Mouse (Mus musculus) frontal cortex, adult 2 months (tissue): ENCODE results near the gene Bglap3. TPM values are rescaled to one million over a fixed set of nuclear protein-coding genes. Genes with fewer than 3 reads are reported as not detected.

Experiments
- DNase-seq, 2 experiments: peaks; one replicate each; pipeline ENCODE4 v3.0.0; 2022; ENCODE audit warnings: low spot score in 1 of 2; ENCODE audit errors: extremely low spot score in 1 of 2
- polyA plus RNA-seq: library from polyadenylated mRNA; depleted of rRNA; stranded (reverse); fragments of >200 nt; gene quantifications from 2 replicates; pipeline ENCODE4 v1.2.3, GENCODE M21; 2012; rRNA removed

Gene Bglap3
- polyA plus RNA-seq, 1 experiment: 0.46 TPM

DNA sequence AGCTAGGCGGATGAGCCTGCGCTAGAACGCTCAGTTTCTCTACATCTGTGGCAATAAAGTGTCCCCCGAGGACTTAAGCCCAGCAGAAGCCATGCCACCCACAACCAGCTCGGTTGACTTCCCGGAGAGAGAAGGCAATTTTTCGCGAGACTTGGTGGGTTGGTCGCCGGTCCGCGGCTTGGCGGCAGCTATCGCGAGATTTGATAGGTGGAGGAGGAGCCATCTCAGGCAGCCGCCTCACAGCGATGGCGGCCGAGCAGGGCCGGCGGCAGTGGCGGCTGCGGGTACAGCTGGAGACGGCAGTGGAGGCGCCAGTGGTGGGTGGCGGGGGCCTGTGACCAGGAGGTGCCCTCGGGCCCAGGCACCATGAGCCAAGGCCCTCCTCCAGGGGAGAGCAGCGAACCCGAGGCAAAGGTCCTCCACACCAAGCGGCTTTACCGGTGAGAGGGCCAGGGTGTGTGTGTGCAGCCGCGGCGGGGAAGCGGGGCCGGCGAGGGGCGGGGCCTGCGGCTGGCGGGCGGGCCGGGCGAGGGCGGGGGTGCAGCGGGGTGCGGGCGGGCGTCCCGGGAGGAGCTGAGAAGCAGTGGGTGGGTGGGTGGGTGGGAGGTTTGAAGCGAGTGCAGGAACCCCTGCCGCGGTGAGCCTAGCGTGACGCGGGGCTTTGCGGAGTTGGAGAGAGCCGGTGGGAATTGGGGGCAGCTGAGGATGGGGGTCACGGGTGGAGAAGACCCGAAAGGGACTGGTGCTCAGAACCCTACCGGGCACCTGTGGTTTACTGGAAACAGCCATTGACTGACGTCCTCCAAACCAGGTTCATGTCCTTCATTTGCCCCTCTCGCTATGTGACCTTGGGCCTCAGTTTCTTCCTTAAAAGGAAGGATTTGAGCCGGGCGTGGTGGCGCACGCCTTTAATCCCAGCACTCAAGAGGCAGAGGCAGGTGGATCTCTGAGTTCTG lies 36.2 kb downstream of the Bglap3 start, which contains the start of the genes Tmem79 and Smg5:
TSS of gene Tmem79 (minus strand) at position 91 of the 956 bp plus-strand sequence.
TSS of gene Smg5 (plus strand) at position 203 of the 956 bp plus-strand sequence.
- DNase-seq: peak; percentile 91 to 97

- DNase-seq: no peak
These were observed 37.0 kb downstream of the Bglap3 start for GRCm38 (mm10) chr3:88335436-88336053.

DNA sequence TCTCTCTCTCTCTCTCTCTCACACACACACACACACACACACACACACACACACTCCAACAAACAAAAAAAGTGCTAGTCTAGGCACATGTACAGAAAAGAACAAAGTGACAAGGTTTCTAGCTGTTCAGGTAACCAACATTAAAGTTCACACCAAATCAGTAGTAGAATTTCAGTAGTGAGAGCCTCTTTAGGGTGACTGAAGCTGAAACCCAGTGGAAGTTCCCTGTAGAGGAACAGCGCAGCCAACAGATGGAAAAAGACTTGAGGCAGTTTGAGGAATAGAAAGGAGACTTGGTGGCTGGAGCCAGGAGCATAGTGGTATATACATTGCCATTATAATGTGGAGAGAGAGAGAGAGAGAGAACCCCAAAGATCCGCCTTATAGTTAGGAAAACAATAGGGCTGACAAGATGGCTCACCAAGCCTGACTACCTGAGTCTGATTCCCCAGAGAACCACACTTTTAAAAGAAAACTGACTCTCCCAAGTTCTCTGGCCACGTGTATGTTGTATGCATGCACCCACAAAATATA lies 37.6 kb downstream of the Bglap3 start:
- no peak for DNase-seq

DNA sequence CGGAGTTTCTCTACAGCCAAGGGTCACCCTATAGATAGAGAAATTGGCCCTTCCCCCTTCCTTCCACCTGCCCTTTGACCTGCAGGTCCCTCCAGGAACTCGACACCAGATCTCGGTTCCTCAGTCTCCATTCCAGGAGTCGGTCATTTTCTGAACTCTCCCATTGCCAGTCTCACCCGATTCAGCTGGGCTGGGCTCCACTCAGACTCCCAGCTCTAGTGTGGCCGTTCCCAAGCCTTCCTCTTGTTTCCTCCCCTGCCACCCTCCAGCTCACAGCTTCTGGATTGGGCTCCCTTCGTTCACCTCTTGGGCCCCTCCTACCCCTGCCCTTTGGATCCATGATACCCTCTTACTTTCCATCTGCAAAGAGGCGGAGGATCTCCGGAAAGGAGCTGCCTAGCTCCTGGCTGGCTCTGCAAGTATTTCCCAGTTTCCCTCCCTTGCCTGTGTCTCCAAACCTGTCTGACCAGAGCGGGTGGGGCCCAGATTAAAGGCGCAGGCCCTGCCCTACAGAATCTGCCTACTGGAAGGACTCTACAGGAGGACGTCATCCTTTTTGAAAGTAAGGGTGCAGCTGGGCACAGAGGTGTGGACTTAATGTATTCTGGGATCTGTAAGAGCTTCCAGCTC lies 38.4 kb downstream of the Bglap3 start:
- DNase-seq: no peak

- DNase-seq: peak in 1 of 2 experiments; percentile 50
These were observed 41.3 kb downstream of the Bglap3 start for GRCm38 (mm10) chr3:88331282-88331681.

DNA sequence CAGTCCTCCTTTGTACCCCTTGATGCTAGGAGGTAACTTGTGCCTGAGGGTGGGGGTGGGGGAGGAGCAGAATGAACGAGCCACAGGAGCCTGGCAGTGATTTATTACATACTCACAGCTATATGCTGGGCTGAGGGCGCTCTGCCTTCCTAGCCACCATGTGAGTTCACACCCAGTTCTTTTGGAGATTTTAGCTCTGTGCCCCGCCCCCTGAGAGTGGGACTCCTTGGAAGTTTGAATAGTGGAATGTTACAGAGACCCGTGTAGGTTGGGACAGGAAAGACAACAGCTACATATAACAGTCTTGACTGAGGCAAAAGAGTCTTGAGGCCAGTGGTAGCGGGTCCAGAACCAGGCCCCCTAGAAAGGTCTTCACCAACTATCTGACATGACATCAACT lies 43.6 kb downstream of the Bglap3 start:
- DNase-seq: no peak

DNA sequence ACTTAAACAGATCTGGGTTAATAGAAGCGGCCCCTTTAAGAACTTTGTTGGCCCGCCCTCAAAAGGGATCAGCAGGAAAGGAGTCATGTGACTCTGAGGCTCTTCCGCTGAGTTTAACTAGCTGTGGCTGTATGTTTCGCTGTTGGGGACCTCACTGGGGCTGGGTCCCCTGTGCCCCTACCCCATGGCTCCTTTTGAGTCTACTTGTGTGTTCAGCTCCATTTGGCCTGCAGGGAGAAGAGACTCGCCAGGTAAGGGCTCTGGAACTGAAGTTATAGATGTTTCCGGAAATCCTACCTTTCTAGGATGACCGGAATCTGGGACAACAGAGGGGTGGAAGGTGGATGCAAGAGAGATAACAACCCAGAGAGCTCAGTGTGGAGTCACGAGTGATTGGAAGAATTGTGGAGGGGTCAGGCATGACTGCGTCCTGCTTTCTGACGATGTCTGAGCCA lies 47.6 kb downstream of the Bglap3 start, which contains the start of gene Glmp:
TSS of gene Glmp (plus strand) at position 73 of the 455 bp plus-strand sequence.
- peak; percentile 29 to 74 for DNase-seq

Other genes with a start within 250 kb of the Bglap3 start
- gene Mef2d, start 230.4 kb downstream of the Bglap3 start, polyA plus RNA-seq: 137 and 138 TPM in 2 replicates
- gene Rhbg, start 118.0 kb downstream of the Bglap3 start, polyA plus RNA-seq: not detected in 2 replicates
- not detected in 2 replicates for gene Gm38392, start 85.5 kb downstream of the Bglap3 start, polyA plus RNA-seq
- 4.2 and 5.1 TPM in 2 replicates for gene Tsacc, start 75.7 kb downstream of the Bglap3 start, polyA plus RNA-seq
- gene Cct3, start 75.6 kb downstream of the Bglap3 start, polyA plus RNA-seq: 141 and 157 TPM in 2 replicates
- gene Glmp, start 47.7 kb downstream of the Bglap3 start, polyA plus RNA-seq: 88.0 and 91.7 TPM in 2 replicates
- gene Tmem79, start 36.6 kb downstream of the Bglap3 start, polyA plus RNA-seq: 0.64 and 0.78 TPM in 2 replicates
- 87.8 and 92.8 TPM in 2 replicates for gene Smg5, start 36.5 kb downstream of the Bglap3 start, polyA plus RNA-seq
- 29.8 and 29.9 TPM in 2 replicates for gene Paqr6, start 8.2 kb downstream of the Bglap3 start, polyA plus RNA-seq
- 1.6 and 5.5 TPM in 2 replicates for gene Bglap2, start 6.0 kb upstream of the Bglap3 start, polyA plus RNA-seq
- gene Bglap, start 11.7 kb upstream of the Bglap3 start, polyA plus RNA-seq: 0.34 and 2.3 TPM in 2 replicates
- gene Pmf1, start 37.6 kb upstream of the Bglap3 start, polyA plus RNA-seq: 12.6 and 14.3 TPM in 2 replicates
- 59.9 and 61.4 TPM in 2 replicates for gene Slc25a44, start 52.4 kb upstream of the Bglap3 start, polyA plus RNA-seq
- 66.2 and 70.8 TPM in 2 replicates for gene Sema4a, start 88.4 kb upstream of the Bglap3 start, polyA plus RNA-seq
- gene Lmna, start 137.2 kb upstream of the Bglap3 start, polyA plus RNA-seq: 52.5 and 53.9 TPM in 2 replicates
- 4.5 and 4.7 TPM in 2 replicates for gene Mex3a, start 159.7 kb upstream of the Bglap3 start, polyA plus RNA-seq
- gene Rab25, start 175.6 kb upstream of the Bglap3 start, polyA plus RNA-seq: 0.40 and 0.67 TPM in 2 replicates
- gene Lamtor2, start 180.3 kb upstream of the Bglap3 start, polyA plus RNA-seq: 110 and 131 TPM in 2 replicates
- gene Ubqln4, start 181.0 kb upstream of the Bglap3 start, polyA plus RNA-seq: 97.4 and 102 TPM in 2 replicates
- gene Ssr2, start 203.1 kb upstream of the Bglap3 start, polyA plus RNA-seq: 111 and 131 TPM in 2 replicates
- 185 and 212 TPM in 2 replicates for gene Arhgef2, start 233.2 kb upstream of the Bglap3 start, polyA plus RNA-seq